Mouse (Mus musculus) myocyte (in vitro differentiated cells): ENCODE measurements around the gene Npr2. TPM values are rescaled to one million over a fixed set of nuclear protein-coding genes. Genes with fewer than 3 reads are reported as not detected.

ENCODE experiments used
- H3K27me3 ChIP-seq: one replicate; pipeline ENCODE4 v1.6.1; 2011; ENCODE audit not compliant: control insufficient read depth, insufficient read depth, insufficient read length
- H3K36me3 ChIP-seq: one replicate; pipeline ENCODE4 v1.6.1; 2011; ENCODE audit not compliant: control insufficient read depth, insufficient read depth
- H3K4me2 ChIP-seq: one replicate; pipeline ENCODE4 v1.6.1; 2011; ENCODE audit warnings: low read depth, control low read depth
- H3K4me3 ChIP-seq: one replicate; pipeline ENCODE4 v1.5.1; 2011; ENCODE audit warnings: mild to moderate bottlenecking, control low read depth, moderate library complexity
- H3K79me2 ChIP-seq: one replicate; pipeline ENCODE4 v1.6.1; 2011; ENCODE audit not compliant: control insufficient read depth, insufficient read depth
- H3ac ChIP-seq: one replicate; pipeline ENCODE4 v1.6.1; 2011; ENCODE audit not compliant: control insufficient read depth, insufficient read length
- CEBPB ChIP-seq: IDR thresholded peaks from 2 replicates; pipeline ENCODE4 v1.6.1; 2011; ENCODE audit warnings: mild to moderate bottlenecking, moderate library complexity; ENCODE audit not compliant: poor library complexity, insufficient read depth, severe bottlenecking
- E2F4 ChIP-seq: IDR thresholded peaks from one replicate; pipeline ENCODE4 v1.6.1; 2011; ENCODE audit warnings: mild to moderate bottlenecking, control low read depth, moderate library complexity; ENCODE audit not compliant: insufficient read depth
- MAX ChIP-seq: IDR thresholded peaks from one replicate; pipeline ENCODE4 v1.6.1; 2011; ENCODE audit warnings: low read depth, mild to moderate bottlenecking, control low read depth
- MYOD1 ChIP-seq, 3 experiments: IDR thresholded peaks; one replicate each; pipeline ENCODE4 v1.6.1; 2011; ENCODE audit warnings: control low read depth in 2 of 3, low read depth in 2 of 3, mild to moderate bottlenecking in 2 of 3, moderate library complexity in 1 of 3; ENCODE audit not compliant: insufficient read length in 2 of 3, control insufficient read depth in 1 of 3
- MYOG ChIP-seq, 3 experiments: IDR thresholded peaks; one replicate each; pipeline ENCODE4 v1.6.1; 2011; ENCODE audit warnings: control low read depth in 2 of 3, low read depth in 2 of 3, mild to moderate bottlenecking in 2 of 3; ENCODE audit not compliant: insufficient read length in 2 of 3, control insufficient read depth in 1 of 3, insufficient read depth in 1 of 3
- POLR2A ChIP-seq: IDR thresholded peaks from one replicate; pipeline ENCODE4 v1.6.1; 2011; ENCODE audit warnings: low read depth, mild to moderate bottlenecking, control low read depth, moderate library complexity; ENCODE audit not compliant: insufficient read length
- POLR2AphosphoS2 ChIP-seq: IDR thresholded peaks from one replicate; pipeline ENCODE4 v1.6.1; 2011; ENCODE audit warnings: low read depth, control low read depth; ENCODE audit not compliant: insufficient read length
- REST ChIP-seq: IDR thresholded peaks from one replicate; pipeline ENCODE4 v1.6.1; 2011; ENCODE audit warnings: mild to moderate bottlenecking, control low read depth, moderate library complexity; ENCODE audit not compliant: insufficient read depth, insufficient read length
- SRF ChIP-seq: IDR thresholded peaks from one replicate; pipeline ENCODE4 v1.6.1; 2011; ENCODE audit warnings: low read depth; ENCODE audit not compliant: control insufficient read depth, insufficient read length
- TCF12 ChIP-seq: IDR thresholded peaks from one replicate; pipeline ENCODE4 v1.6.1; 2011; ENCODE audit warnings: mild to moderate bottlenecking, control low read depth; ENCODE audit not compliant: poor library complexity, insufficient read depth, severe bottlenecking
- TCF3 ChIP-seq: IDR thresholded peaks from one replicate; pipeline ENCODE4 v1.6.1; 2011; ENCODE audit warnings: low read depth, control low read depth; ENCODE audit not compliant: insufficient read length
- USF1 ChIP-seq: IDR thresholded peaks from one replicate; pipeline ENCODE4 v1.6.1; 2011; ENCODE audit warnings: low read depth, mild to moderate bottlenecking, control low read depth, moderate library complexity
- polyA plus RNA-seq: library from polyadenylated mRNA; unstranded; fragments of >200 nt; fragmentation: generic; extraction: Trizol; gene quantifications from one replicate; pipeline ENCODE4 v1.2.1, GENCODE M21; 2012; ENCODE audit warnings: missing spikeins

Npr2 gene
- polyA plus RNA-seq, 1 experiment = 9.1 TPM

- no peak overlapping the region for H3K4me3 ChIP-seq
- H3K36me3 ChIP-seq = no peaks in the 10 kb centered on the region
- no peak for TF ChIP-seq TCF3
- TF ChIP-seq POLR2A = no peak
- no peak for TF ChIP-seq MYOG (IDR thresholded peaks at IDR 0.05; ENCODE audit: control insufficient read depth in 1 of 3, insufficient read depth in 1 of 3, insufficient read length in 2 of 3, low read depth in 2 of 3)
- no peak for TF ChIP-seq POLR2AphosphoS2
- no peak for TF ChIP-seq SRF
- no peak for TF ChIP-seq USF1
- TF ChIP-seq MYOD1 (IDR thresholded peaks at IDR 0.05; ENCODE audit: control insufficient read depth in 1 of 3, insufficient read length in 2 of 3, low read depth in 2 of 3) = no peak
- H3ac ChIP-seq = no peak overlapping the region
- H3K27me3 ChIP-seq = peaks cover 41% of the 10 kb centered on the region
- H3K79me2 ChIP-seq = no peaks in the 10 kb centered on the region
- no peak overlapping the region for H3K4me2 ChIP-seq
These were observed 59.3 kb downstream of the Npr2 start for GRCm38 (mm10) chr4:43691026-43691425.

- Histone ChIP-seq H3K36me3 (no peaks in the 10 kb centered on the region), H3K79me2 (no peaks in the 10 kb centered on the region)
These were observed 62.1 kb downstream of the Npr2 start for GRCm38 (mm10) chr4:43693806-43694241.

DNA sequence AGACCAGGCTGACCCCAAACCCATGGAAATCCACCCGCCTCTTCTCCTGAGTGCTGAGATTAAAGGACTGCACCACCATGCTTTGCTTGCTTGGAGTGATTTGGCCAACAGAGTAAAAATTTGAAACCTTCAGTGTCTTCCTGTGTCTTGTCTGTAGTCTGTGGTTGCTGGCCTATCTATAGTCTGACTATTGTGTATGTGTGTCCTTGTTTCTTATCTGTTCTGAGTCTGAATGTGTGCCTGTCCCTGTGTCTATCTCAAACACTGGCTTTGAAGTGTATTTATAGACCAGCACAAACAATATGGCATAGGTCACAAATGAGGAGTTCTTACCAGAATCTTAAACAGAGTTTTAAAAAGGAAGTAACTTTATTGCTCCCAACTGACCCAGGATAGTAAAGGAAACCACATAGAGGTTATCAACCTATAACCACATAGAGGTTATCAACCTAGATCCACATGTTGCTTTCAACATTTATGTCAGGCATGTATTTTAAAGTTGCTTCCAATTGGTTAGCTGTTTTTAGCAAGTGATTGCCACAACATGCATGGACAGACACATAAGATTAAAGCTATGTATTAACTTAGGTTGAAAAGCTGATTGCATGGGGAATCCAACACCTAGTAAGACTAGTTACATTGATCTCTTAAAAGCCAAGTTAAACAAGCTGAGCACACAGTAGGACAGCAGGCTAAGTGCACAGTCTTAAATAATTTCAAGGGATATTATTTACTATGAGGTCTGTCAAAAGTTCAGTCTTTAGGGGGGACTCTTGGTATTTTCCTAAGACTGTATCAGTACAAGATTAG lies 62.9 kb downstream of the Npr2 start:
- Histone ChIP-seq H3K4me2 (no peak overlapping the region), H3K27me3 (peaks cover 12% of the 10 kb centered on the region), H3ac (no peak overlapping the region), H3K4me3 (no peak overlapping the region), H3K36me3 (no peaks in the 10 kb centered on the region), H3K79me2 (no peaks in the 10 kb centered on the region)
- TF ChIP-seq MYOD1 (IDR thresholded peaks at IDR 0.05; ENCODE audit: control insufficient read depth in 1 of 3, insufficient read length in 2 of 3, low read depth in 2 of 3) = no peak
- no peak for TF ChIP-seq SRF
- TF ChIP-seq MYOG (IDR thresholded peaks at IDR 0.05; ENCODE audit: control insufficient read depth in 1 of 3, insufficient read depth in 1 of 3, insufficient read length in 2 of 3, low read depth in 2 of 3) = no peak
- no peak for TF ChIP-seq TCF3
- TF ChIP-seq TCF12 = no peak
- TF ChIP-seq REST = no peak
- TF ChIP-seq POLR2AphosphoS2 = no peak
- TF ChIP-seq POLR2A = no peak
- no peak for TF ChIP-seq E2F4
- no peak for TF ChIP-seq CEBPB
- TF ChIP-seq USF1 = no peak
- no peak for TF ChIP-seq MAX

More at GRCm38 (mm10) chr4:43693806-43694241, 62.1 kb downstream of the Npr2 start:
- Histone ChIP-seq H3K4me2 (no peak overlapping the region), H3ac (no peak overlapping the region), H3K4me3 (no peak overlapping the region), H3K27me3 (peaks cover 18% of the 10 kb centered on the region)
- TF ChIP-seq CEBPB (no peak), E2F4 (no peak), USF1 (peak; percentile 83), SRF (no peak), MYOG (IDR thresholded peaks at IDR 0.05; ENCODE audit: control insufficient read depth in 1 of 3, insufficient read depth in 1 of 3, insufficient read length in 2 of 3, low read depth in 2 of 3) (no peak), REST (no peak), TCF3 (no peak), POLR2AphosphoS2 (no peak), TCF12 (no peak)

- TF ChIP-seq SRF (no peak), MYOG (IDR thresholded peaks at IDR 0.05; ENCODE audit: control insufficient read depth in 1 of 3, insufficient read depth in 1 of 3, insufficient read length in 2 of 3, low read depth in 2 of 3) (no peak), POLR2A (no peak), REST (no peak), USF1 (no peak), MAX (no peak), E2F4 (no peak), TCF3 (no peak), POLR2AphosphoS2 (no peak), MYOD1 (IDR thresholded peaks at IDR 0.05; ENCODE audit: control insufficient read depth in 1 of 3, insufficient read length in 2 of 3, low read depth in 2 of 3) (no peak)
- Histone ChIP-seq H3K79me2 (no peaks in the 10 kb centered on the region), H3K27me3 (peaks cover 6% of the 10 kb centered on the region), H3K4me3 (no peak overlapping the region), H3K4me2 (no peak overlapping the region), H3ac (no peak overlapping the region), H3K36me3 (no peaks in the 10 kb centered on the region)
These were observed 63.5 kb downstream of the Npr2 start for GRCm38 (mm10) chr4:43695249-43695671.

DNA sequence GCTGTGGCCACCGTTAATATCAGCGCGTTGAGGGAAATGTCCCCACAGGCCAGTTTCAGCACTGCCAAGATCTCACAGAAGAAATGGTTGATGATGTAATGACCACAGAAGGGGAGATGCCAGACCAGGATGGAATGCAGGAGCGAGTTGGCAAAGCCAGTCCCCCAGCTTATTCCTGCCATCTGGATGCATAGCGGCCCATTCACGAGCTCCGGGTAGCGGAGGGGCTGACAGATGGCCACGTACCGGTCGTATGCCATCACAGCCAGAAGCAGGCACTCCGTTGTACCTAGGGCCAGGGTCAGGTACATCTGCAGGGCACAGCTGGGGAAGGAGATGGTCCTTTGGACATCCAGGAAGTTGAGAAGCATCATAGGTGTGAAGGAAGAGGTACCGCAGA lies 64.8 kb downstream of the Npr2 start:
- Histone ChIP-seq H3ac (no peak overlapping the region), H3K4me3 (no peak overlapping the region), H3K4me2 (no peak overlapping the region), H3K36me3 (no peaks in the 10 kb centered on the region), H3K27me3 (peaks cover 8% of the 10 kb centered on the region), H3K79me2 (no peaks in the 10 kb centered on the region)
- TF ChIP-seq MYOD1 (IDR thresholded peaks at IDR 0.05; ENCODE audit: control insufficient read depth in 1 of 3, insufficient read length in 2 of 3, low read depth in 2 of 3) = peak in 1 of 3 experiments; percentile 43
- TF ChIP-seq E2F4 = no peak
- TF ChIP-seq MYOG (IDR thresholded peaks at IDR 0.05; ENCODE audit: control insufficient read depth in 1 of 3, insufficient read depth in 1 of 3, insufficient read length in 2 of 3, low read depth in 2 of 3) = peak in 1 of 3 experiments; percentile 23
- TF ChIP-seq TCF3 = no peak
- no peak for TF ChIP-seq MAX
- no peak for TF ChIP-seq TCF12
